ENCODE assay signal across 8 mouse cellular contexts in genomic region chr9:108095518-108095917, GRCm38 (mm10). TPM values are rescaled to one million over a fixed set of nuclear protein-coding genes. Genes with fewer than 3 reads are reported as not detected.
DNase-seq lines count a peak whose midpoint lies in the region; ATAC-seq and TF ChIP-seq lines count a peak whose summit lies in the region.

No protein-coding gene starts in this region.

- DNase-seq in right cerebral cortex, adult 2 months (ENCODE audit: low spot score in 2 of 2) = peak; percentile 56 to 59
- no peak for DNase-seq in right cerebral cortex, postnatal 14 days
- peak; percentile 68 for DNase-seq in forebrain, embryonic 10.5 days (ENCODE audit: extremely low spot score, low spot score)
- peak; percentile 86 for DNase-seq in hindbrain, postnatal 0 days (ENCODE audit: low spot score)
- DNase-seq in liver, embryonic 14.5 days (ENCODE audit: low read depth in 3 of 3, low spot score in 3 of 3) = peak; percentile 76 to 82 (median 79)
- DNase-seq in neural tube, embryonic 11.5 days (ENCODE audit: low spot score) = peak; percentile 77
- DNase-seq in ovary, postnatal 36 days (ENCODE audit: low spot score) = no peak

- H3K4me2 ChIP-seq in hindbrain, postnatal 0 days (ENCODE audit: low read depth, low read length) = peak overlapping the region; percentile 86
- peak overlapping the region; percentile 93 for H3K4me2 ChIP-seq in liver, embryonic 14.5 days (ENCODE audit: low read depth)
- peak overlapping the region; percentile 92 for H3K4me2 ChIP-seq in neural tube, embryonic 11.5 days (ENCODE audit: low read depth)

- TF ChIP-seq EP300 in liver, embryonic 14.5 days (IDR thresholded peaks at IDR 0.05; ENCODE audit: low read depth) = no peak

- H3K27me3 ChIP-seq in forebrain, embryonic 10.5 days (ENCODE audit: poor library complexity, severe bottlenecking) = no peaks in the 10 kb centered on the region
- H3K27me3 ChIP-seq in hindbrain, postnatal 0 days (ENCODE audit: insufficient read depth, low read length) = no peaks in the 10 kb centered on the region
- no peaks in the 10 kb centered on the region for H3K27me3 ChIP-seq in liver, embryonic 14.5 days (ENCODE audit: control insufficient read depth, insufficient read depth, low read length)
- no peaks in the 10 kb centered on the region for H3K27me3 ChIP-seq in neural tube, embryonic 11.5 days (ENCODE audit: control insufficient read depth, insufficient read depth, low read length)

- ATAC-seq in hindbrain, postnatal 0 days = peak; percentile 36
- peak; percentile 20; the same call in 1 of the 2 replicates for ATAC-seq in liver, embryonic 14.5 days (ENCODE audit: insufficient read depth)
- no peak for ATAC-seq in neural tube, embryonic 11.5 days (ENCODE audit: insufficient read depth, low FRiP score, low TSS enrichment)

- TF ChIP-seq CTCF in hindbrain, postnatal 0 days (IDR thresholded peaks at IDR 0.05; ENCODE audit: low read depth) = peak; percentile 82
- peak; percentile 90 for TF ChIP-seq CTCF in liver, embryonic 14.5 days (IDR thresholded peaks at IDR 0.05; ENCODE audit: low read depth)

- H3K4me3 ChIP-seq in brown adipose tissue, adult 24 weeks (ENCODE audit: insufficient read depth, low read depth, low read length) = peak overlapping the region; percentile 63; the same call in 1 of the 2 replicates
- H3K4me3 ChIP-seq in forebrain, embryonic 10.5 days = peak overlapping the region; percentile 79
- peak overlapping the region; percentile 67 for H3K4me3 ChIP-seq in hindbrain, postnatal 0 days (ENCODE audit: low read length)
- H3K4me3 ChIP-seq in liver, embryonic 14.5 days (ENCODE audit: insufficient read depth in 1 of 2, low read depth in 2 of 2, low read length in 2 of 2) = peak overlapping the region; percentile 95 to 98
- peak overlapping the region; percentile 76 for H3K4me3 ChIP-seq in neural tube, embryonic 11.5 days (ENCODE audit: low read depth, low read length)

- H3K9me3 ChIP-seq in forebrain, embryonic 10.5 days = no peaks in the 10 kb centered on the region
- no peaks in the 10 kb centered on the region for H3K9me3 ChIP-seq in hindbrain, postnatal 0 days (ENCODE audit: low read length)
- H3K9me3 ChIP-seq in liver, embryonic 14.5 days (ENCODE audit: control insufficient read depth, low read length) = no peaks in the 10 kb centered on the region
- no peaks in the 10 kb centered on the region for H3K9me3 ChIP-seq in neural tube, embryonic 11.5 days (ENCODE audit: control insufficient read depth, low read length)

- H3K27ac ChIP-seq in brown adipose tissue, adult 24 weeks (replicated peaks; ENCODE audit: low read depth, low read length) = no peak overlapping the region
- H3K27ac ChIP-seq in forebrain, embryonic 10.5 days = peak overlapping the region; percentile 88; the same call in 1 of the 2 replicates
- H3K27ac ChIP-seq in hindbrain, postnatal 0 days = no peak overlapping the region
- peak overlapping the region; percentile 96 for H3K27ac ChIP-seq in liver, embryonic 14.5 days
- H3K27ac ChIP-seq in neural tube, embryonic 11.5 days (ENCODE audit: low read depth, low read length) = no peak overlapping the region

- H3K9ac ChIP-seq in hindbrain, postnatal 0 days (replicated peaks; ENCODE audit: low read length) = peak overlapping the region; percentile 74; the same call in 1 of the 2 replicates
- peak overlapping the region; percentile 85 for H3K9ac ChIP-seq in liver, embryonic 14.5 days (replicated peaks)
- no peak overlapping the region for H3K9ac ChIP-seq in neural tube, embryonic 11.5 days (ENCODE audit: low read length)

- whole genome bisulfite sequencing in forebrain, embryonic 10.5 days = 15% methylated on average over 3 of the region's 3 CpGs
- WGBS in hindbrain, postnatal 0 days = 3% methylated on average over 3 of the region's 3 CpGs
- WGBS in liver, embryonic 14.5 days (ENCODE audit: insufficient replicate concordance) = under 1% methylated on average over 3 of the region's 3 CpGs
- WGBS in neural tube, embryonic 11.5 days = 15% methylated on average over 3 of the region's 3 CpGs

- H3K4me1 ChIP-seq in brown adipose tissue, adult 24 weeks (ENCODE audit: control insufficient read depth, insufficient read depth, insufficient read length, low read length) = no peaks in the 10 kb centered on the region; the same call in 1 of the 2 replicates
- peaks cover 47% of the 10 kb centered on the region for H3K4me1 ChIP-seq in forebrain, embryonic 10.5 days
- 0 out of 2 replicates have a peak, but pooled peaks cover 8% of the 10 kb centered on the region for H3K4me1 ChIP-seq in hindbrain, postnatal 0 days (ENCODE audit: insufficient read depth, low read length)
- H3K4me1 ChIP-seq in liver, embryonic 14.5 days (replicated peaks; ENCODE audit: control insufficient read depth in 2 of 2, insufficient read depth in 2 of 2, low read length in 1 of 2) = peaks cover 25 to 27% of the 10 kb centered on the region in 2 experiments
- H3K4me1 ChIP-seq in neural tube, embryonic 11.5 days (ENCODE audit: control insufficient read depth, insufficient read depth, low read length) = peaks cover 10% of the 10 kb centered on the region

- H3K36me3 ChIP-seq in forebrain, embryonic 10.5 days (replicated peaks) = peaks cover 25% of the 10 kb centered on the region
- peaks cover 28% of the 10 kb centered on the region for H3K36me3 ChIP-seq in hindbrain, postnatal 0 days (ENCODE audit: insufficient read depth, low read length)
- H3K36me3 ChIP-seq in liver, embryonic 14.5 days (replicated peaks; ENCODE audit: control insufficient read depth, insufficient read depth, low read depth) = peaks cover 25% of the 10 kb centered on the region
- H3K36me3 ChIP-seq in neural tube, embryonic 11.5 days (ENCODE audit: control insufficient read depth, insufficient read depth, low read length) = peaks cover 8% of the 10 kb centered on the region

RNA-seq across cellular contexts. Expression of gene Apeh, which starts 1.1 kb away (rescaled TPM):
- 41.1 and 58.6 TPM in 2 replicates for polyA plus RNA-seq in brown adipose tissue, adult 24 weeks (2012; ENCODE audit: insufficient read depth, insufficient read length, missing spikeins)
- polyA plus RNA-seq in forebrain, embryonic 10.5 days (2016; fragmentation: Nextera tagmentation; extraction: Ambion mirVana) = 74.1 and 79.4 TPM in 2 replicates
- 47.8 and 53.3 TPM in 2 replicates for total RNA-seq in hindbrain, postnatal 0 days (2014; rRNA removed)
- polyA plus RNA-seq in hindbrain, postnatal 0 days (2015; fragmentation: Nextera tagmentation; extraction: Ambion mirVana) = 39.6 and 40.4 TPM in 2 replicates
- 126 and 150 TPM in 2 replicates for polyA plus RNA-seq in liver, embryonic 14.5 days (2012; rRNA removed)
- polyA plus RNA-seq in liver, embryonic 14.5 days (2014; fragmentation: Nextera tagmentation; extraction: Ambion mirVana) = 153 and 172 TPM in 2 replicates
- 54.3 and 62.7 TPM in 2 replicates for polyA plus RNA-seq in neural tube, embryonic 11.5 days (2014; fragmentation: Nextera tagmentation; extraction: Ambion mirVana)

RNA-seq across cellular contexts. Expression of gene Rnf123, which starts 12.4 kb away (rescaled TPM):
- polyA plus RNA-seq in brown adipose tissue, adult 24 weeks (2012; ENCODE audit: insufficient read depth, insufficient read length, missing spikeins) = 40.0 TPM in 2 replicates
- polyA plus RNA-seq in forebrain, embryonic 10.5 days (2016; fragmentation: Nextera tagmentation; extraction: Ambion mirVana) = 32.8 and 36.2 TPM in 2 replicates
- 59.0 and 60.4 TPM in 2 replicates for total RNA-seq in hindbrain, postnatal 0 days (2014; rRNA removed)
- 41.8 and 43.8 TPM in 2 replicates for polyA plus RNA-seq in hindbrain, postnatal 0 days (2015; fragmentation: Nextera tagmentation; extraction: Ambion mirVana)
- 139 and 146 TPM in 2 replicates for polyA plus RNA-seq in liver, embryonic 14.5 days (2012; rRNA removed)
- 88.2 and 102 TPM in 2 replicates for polyA plus RNA-seq in liver, embryonic 14.5 days (2014; fragmentation: Nextera tagmentation; extraction: Ambion mirVana)
- 31.6 and 35.9 TPM in 2 replicates for polyA plus RNA-seq in neural tube, embryonic 11.5 days (2014; fragmentation: Nextera tagmentation; extraction: Ambion mirVana)

RNA-seq across cellular contexts. Expression of gene Mst1, which starts 15.3 kb away (rescaled TPM):
- polyA plus RNA-seq in brown adipose tissue, adult 24 weeks (2012; ENCODE audit: insufficient read depth, insufficient read length, missing spikeins) = not detected in 2 replicates
- 0.73 and 0.81 TPM in 2 replicates for polyA plus RNA-seq in forebrain, embryonic 10.5 days (2016; fragmentation: Nextera tagmentation; extraction: Ambion mirVana)
- total RNA-seq in hindbrain, postnatal 0 days (2014; rRNA removed) = 0.29 TPM in 1 of 2 replicates, not detected in the other
- polyA plus RNA-seq in hindbrain, postnatal 0 days (2015; fragmentation: Nextera tagmentation; extraction: Ambion mirVana) = not detected in 2 replicates
- polyA plus RNA-seq in liver, embryonic 14.5 days (2012; rRNA removed) = 21.0 and 21.3 TPM in 2 replicates
- polyA plus RNA-seq in liver, embryonic 14.5 days (2014; fragmentation: Nextera tagmentation; extraction: Ambion mirVana) = 24.1 and 29.7 TPM in 2 replicates
- 0.49 and 1.0 TPM in 2 replicates for polyA plus RNA-seq in neural tube, embryonic 11.5 days (2014; fragmentation: Nextera tagmentation; extraction: Ambion mirVana)

RNA-seq across cellular contexts. Expression of gene Amigo3, which starts 42.6 kb away (rescaled TPM):
- polyA plus RNA-seq in brown adipose tissue, adult 24 weeks (2012; ENCODE audit: insufficient read depth, insufficient read length, missing spikeins) = 0.40 and 0.88 TPM in 2 replicates
- polyA plus RNA-seq in forebrain, embryonic 10.5 days (2016; fragmentation: Nextera tagmentation; extraction: Ambion mirVana) = 2.3 and 3.4 TPM in 2 replicates
- 4.8 and 6.1 TPM in 2 replicates for total RNA-seq in hindbrain, postnatal 0 days (2014; rRNA removed)
- 1.8 and 2.1 TPM in 2 replicates for polyA plus RNA-seq in hindbrain, postnatal 0 days (2015; fragmentation: Nextera tagmentation; extraction: Ambion mirVana)
- 0.51 and 0.75 TPM in 2 replicates for polyA plus RNA-seq in liver, embryonic 14.5 days (2012; rRNA removed)
- polyA plus RNA-seq in liver, embryonic 14.5 days (2014; fragmentation: Nextera tagmentation; extraction: Ambion mirVana) = 0.89 and 1.4 TPM in 2 replicates
- polyA plus RNA-seq in neural tube, embryonic 11.5 days (2014; fragmentation: Nextera tagmentation; extraction: Ambion mirVana) = 2.7 and 2.8 TPM in 2 replicates

RNA-seq across cellular contexts. Expression of gene Gmppb, which starts 46.5 kb away (rescaled TPM):
- 8.2 and 11.1 TPM in 2 replicates for polyA plus RNA-seq in brown adipose tissue, adult 24 weeks (2012; ENCODE audit: insufficient read depth, insufficient read length, missing spikeins)
- 25.5 and 27.9 TPM in 2 replicates for polyA plus RNA-seq in forebrain, embryonic 10.5 days (2016; fragmentation: Nextera tagmentation; extraction: Ambion mirVana)
- total RNA-seq in hindbrain, postnatal 0 days (2014; rRNA removed) = 13.0 and 13.3 TPM in 2 replicates
- 17.1 and 18.1 TPM in 2 replicates for polyA plus RNA-seq in hindbrain, postnatal 0 days (2015; fragmentation: Nextera tagmentation; extraction: Ambion mirVana)
- 6.7 and 12.9 TPM in 2 replicates for polyA plus RNA-seq in liver, embryonic 14.5 days (2012; rRNA removed)
- polyA plus RNA-seq in liver, embryonic 14.5 days (2014; fragmentation: Nextera tagmentation; extraction: Ambion mirVana) = 14.3 and 15.5 TPM in 2 replicates
- polyA plus RNA-seq in neural tube, embryonic 11.5 days (2014; fragmentation: Nextera tagmentation; extraction: Ambion mirVana) = 21.7 and 23.6 TPM in 2 replicates

Comparison
In these comparisons a context has a peak if more than half of its experiments do, and no peak if none do; other contexts are left out.
1. DNase-seq: peak in right cerebral cortex, adult 2 months (2 of 2), forebrain, embryonic 10.5 days (single experiment), hindbrain, postnatal 0 days (single experiment), liver, embryonic 14.5 days (3 of 3) and neural tube, embryonic 11.5 days (single experiment); none in right cerebral cortex, postnatal 14 days (single experiment) and ovary, postnatal 36 days (single experiment).
2. H3K27ac ChIP-seq: peak in forebrain, embryonic 10.5 days (single experiment) and liver, embryonic 14.5 days (single experiment); none in brown adipose tissue, adult 24 weeks (single experiment), hindbrain, postnatal 0 days (single experiment) and neural tube, embryonic 11.5 days (single experiment).
3. RNA of gene Mst1, which starts 15.3 kb away (polyA plus RNA-seq): 21.0 to 29.7 TPM in liver, embryonic 14.5 days; 0.49 to 1.0 TPM in neural tube, embryonic 11.5 days, 0.73 to 0.81 TPM in forebrain, embryonic 10.5 days, not detected in brown adipose tissue, adult 24 weeks and not detected in hindbrain, postnatal 0 days; every median in the first group is over 10 times any median in the second.
4. Peak in every context shown above with its lines, with median percentiles within 50 percentile points of each other: H3K4me3 ChIP-seq and H3K4me2 ChIP-seq.